Mouse (Mus musculus): Measurements from ENCODE around the gene Fkbp15.

The Fkbp15 gene

GRCm38 (mm10) chr4:62372410-62372809, 12.1 kb upstream of the Fkbp15 start:
- DNase-seq, result no peak

GRCm38 (mm10) chr4:62369091-62369490, 8.7 kb upstream of the Fkbp15 start:
- no peak for DNase-seq

GRCm38 (mm10) chr4:62367586-62367985, 7.2 kb upstream of the Fkbp15 start:
- no peak for DNase-seq

GRCm38 (mm10) chr4:62366291-62366690, 5.9 kb upstream of the Fkbp15 start:
- no peak for DNase-seq

GRCm38 (mm10) chr4:62364299-62364698, 4.0 kb upstream of the Fkbp15 start:
- no peak for DNase-seq

GRCm38 (mm10) chr4:62362437-62362836, 2.1 kb upstream of the Fkbp15 start:
- no peak for DNase-seq

GRCm38 (mm10) chr4:62361997-62362396, 1.6 kb upstream of the Fkbp15 start:
- no peak for DNase-seq

- DNase-seq, result no peak
Observed at GRCm38 (mm10) chr4:62361571-62361970, 1.2 kb upstream of the Fkbp15 start.

GRCm38 (mm10) chr4:62360805-62361455, 582 bp upstream of the Fkbp15 start:
- no peak for DNase-seq

- DNase-seq, result no peak
Observed at GRCm38 (mm10) chr4:62359256-62359775, 1.0 kb downstream of the Fkbp15 start.

- DNase-seq, result no peak
Observed at GRCm38 (mm10) chr4:62357631-62358148, 2.7 kb downstream of the Fkbp15 start.

- DNase-seq, result no peak
Observed at GRCm38 (mm10) chr4:62349371-62349770, 11.0 kb downstream of the Fkbp15 start.

GRCm38 (mm10) chr4:62348329-62348705, 12.0 kb downstream of the Fkbp15 start:
- DNase-seq, result no peak

- DNase-seq, result no peak
Observed at GRCm38 (mm10) chr4:62347605-62348328, 12.6 kb downstream of the Fkbp15 start.

- no peak for DNase-seq
Observed at GRCm38 (mm10) chr4:62345827-62346226, 14.5 kb downstream of the Fkbp15 start.

- DNase-seq, result no peak
Observed at GRCm38 (mm10) chr4:62344000-62344399, 16.3 kb downstream of the Fkbp15 start.

GRCm38 (mm10) chr4:62338536-62338935, 21.8 kb downstream of the Fkbp15 start:
- DNase-seq, result no peak

- DNase-seq, result no peak
Observed at GRCm38 (mm10) chr4:62331977-62332376, 28.4 kb downstream of the Fkbp15 start.

GRCm38 (mm10) chr4:62328941-62329660, 31.2 kb downstream of the Fkbp15 start:
- DNase-seq, result no peak

GRCm38 (mm10) chr4:62326111-62326510, 34.2 kb downstream of the Fkbp15 start:
- DNase-seq, result no peak

GRCm38 (mm10) chr4:62322684-62323083, 37.7 kb downstream of the Fkbp15 start:
- no peak for DNase-seq

GRCm38 (mm10) chr4:62318294-62318693, 42.1 kb downstream of the Fkbp15 start:
- DNase-seq, result no peak

GRCm38 (mm10) chr4:62316456-62316855, 43.9 kb downstream of the Fkbp15 start:
- no peak for DNase-seq

Measured in right cerebral cortex, postnatal 14 days (tissue).